Mouse (Mus musculus): ENCODE results near the gene Prpf31.

The Prpf31 gene

DNA sequence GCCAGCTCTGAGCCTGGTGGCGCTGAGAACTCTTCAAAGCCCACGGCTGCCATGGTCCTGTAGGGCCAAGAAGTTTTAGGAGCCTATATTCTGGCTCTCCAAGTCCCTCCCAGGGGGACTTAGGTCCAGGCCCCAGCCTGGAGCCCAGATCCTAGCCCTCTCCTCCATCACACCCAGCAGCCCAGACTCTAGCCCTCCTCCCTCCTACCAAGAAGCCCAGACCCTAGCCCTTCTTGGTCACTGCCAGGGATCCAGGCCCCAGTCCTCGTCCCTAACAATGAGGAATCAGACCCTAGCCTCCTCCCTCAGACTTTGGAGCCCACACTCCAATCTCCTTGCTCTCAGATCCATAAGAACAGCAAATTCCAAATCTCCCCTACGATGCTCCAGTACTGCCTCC, 755 bp upstream of the Prpf31 start:
- peak; percentile 22 for DNase-seq (ENCODE audit: extremely low spot score)

- DNase-seq (ENCODE audit: extremely low spot score): no peak
Observed at GRCm38 (mm10) chr7:3630478-3630815, 662 bp downstream of the Prpf31 start.

DNA sequence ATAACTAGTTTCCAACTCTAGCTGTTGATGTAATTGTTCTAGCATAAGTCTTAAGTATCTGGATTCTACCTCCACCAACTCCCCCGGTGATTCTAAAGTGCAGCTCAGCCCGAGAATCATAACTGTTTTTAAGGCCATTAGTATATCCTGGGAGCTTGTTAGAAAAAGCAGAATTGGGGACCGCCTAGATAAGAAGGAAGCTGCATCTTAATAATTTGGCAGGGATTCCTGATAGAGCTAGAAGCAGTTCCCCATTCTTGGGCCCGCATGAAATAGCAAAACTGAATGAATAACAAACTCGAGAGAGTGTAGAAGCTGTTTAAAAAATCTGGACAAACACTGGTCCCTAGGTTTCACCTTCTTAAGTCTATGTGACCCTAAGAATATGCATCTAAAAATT, 13.6 kb downstream of the Prpf31 start:
- DNase-seq (ENCODE audit: extremely low spot score): no peak

DNA sequence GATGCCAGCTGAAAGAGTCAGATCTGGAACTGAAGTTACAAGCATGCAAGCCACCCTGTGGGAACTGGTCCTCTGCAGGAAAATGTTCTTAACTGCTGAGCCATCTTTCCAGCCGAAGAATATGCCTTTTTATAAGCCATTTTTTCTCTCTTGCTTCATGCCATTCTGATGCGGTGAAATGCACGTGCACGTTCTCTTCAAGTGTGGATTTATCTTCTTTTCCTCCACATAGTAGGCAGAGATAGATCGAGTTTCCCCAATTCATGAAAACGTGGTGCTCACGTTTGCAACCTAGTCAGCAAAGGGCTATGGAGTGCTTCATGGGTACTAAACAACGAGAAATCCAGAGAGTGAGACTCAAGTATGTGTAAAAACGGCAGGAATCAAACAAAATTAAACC, 14.1 kb downstream of the Prpf31 start:
- DNase-seq (ENCODE audit: extremely low spot score): no peak

DNA sequence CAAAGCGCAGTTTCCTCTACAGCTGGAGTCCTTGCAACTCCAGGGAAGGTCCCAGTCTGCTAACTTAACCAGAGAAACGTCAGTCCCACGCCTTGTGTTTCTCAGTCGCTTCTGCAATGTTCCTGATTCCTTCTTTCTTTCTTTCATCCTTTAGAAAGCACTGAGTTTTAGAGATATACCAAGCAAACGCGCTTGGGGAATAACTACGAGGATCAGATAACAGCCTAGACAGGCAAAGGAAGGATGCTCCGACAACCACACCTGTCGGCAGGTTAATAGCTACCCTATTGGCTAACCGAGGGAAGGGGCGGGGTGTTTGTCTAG, 14.5 kb downstream of the Prpf31 start:
- no peak for DNase-seq (ENCODE audit: extremely low spot score)

- DNase-seq (ENCODE audit: extremely low spot score): peak; percentile 96
Observed at GRCm38 (mm10) chr7:3644672-3645487, 15.1 kb downstream of the Prpf31 start, which contains the start of gene Cnot3. Cnot3 (plus strand) TSS chr7:3645268.

- DNase-seq (ENCODE audit: extremely low spot score): no peak
Observed at GRCm38 (mm10) chr7:3645488-3646025, 15.8 kb downstream of the Prpf31 start.

GRCm38 (mm10) chr7:3646188-3646587, 16.4 kb downstream of the Prpf31 start:
- DNase-seq (ENCODE audit: extremely low spot score): no peak

DNA sequence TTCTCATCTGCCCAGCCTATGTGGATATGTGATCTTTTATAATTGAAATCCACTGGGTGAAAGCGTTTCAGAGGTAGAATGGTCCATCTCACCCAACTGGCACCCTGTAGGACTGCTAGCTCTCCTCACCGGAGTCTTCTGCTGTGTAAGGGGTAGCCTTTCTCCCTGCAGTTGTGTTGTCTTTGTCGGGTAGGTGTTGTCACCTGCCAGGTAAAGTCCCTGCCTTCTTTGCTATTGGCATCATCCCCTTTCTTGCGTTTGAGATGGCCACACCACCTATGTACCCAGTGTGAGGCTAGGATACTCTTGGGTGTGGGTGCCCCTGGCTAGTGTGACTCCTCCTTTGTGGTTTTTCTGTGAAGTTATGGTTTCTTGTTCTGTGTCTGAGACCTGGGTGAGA, 16.9 kb downstream of the Prpf31 start:
- no peak for DNase-seq (ENCODE audit: extremely low spot score)

GRCm38 (mm10) chr7:3656966-3657365, 27.2 kb downstream of the Prpf31 start:
- DNase-seq (ENCODE audit: extremely low spot score): no peak

GRCm38 (mm10) chr7:3658578-3658977, 28.8 kb downstream of the Prpf31 start:
- no peak for DNase-seq (ENCODE audit: extremely low spot score)

DNA sequence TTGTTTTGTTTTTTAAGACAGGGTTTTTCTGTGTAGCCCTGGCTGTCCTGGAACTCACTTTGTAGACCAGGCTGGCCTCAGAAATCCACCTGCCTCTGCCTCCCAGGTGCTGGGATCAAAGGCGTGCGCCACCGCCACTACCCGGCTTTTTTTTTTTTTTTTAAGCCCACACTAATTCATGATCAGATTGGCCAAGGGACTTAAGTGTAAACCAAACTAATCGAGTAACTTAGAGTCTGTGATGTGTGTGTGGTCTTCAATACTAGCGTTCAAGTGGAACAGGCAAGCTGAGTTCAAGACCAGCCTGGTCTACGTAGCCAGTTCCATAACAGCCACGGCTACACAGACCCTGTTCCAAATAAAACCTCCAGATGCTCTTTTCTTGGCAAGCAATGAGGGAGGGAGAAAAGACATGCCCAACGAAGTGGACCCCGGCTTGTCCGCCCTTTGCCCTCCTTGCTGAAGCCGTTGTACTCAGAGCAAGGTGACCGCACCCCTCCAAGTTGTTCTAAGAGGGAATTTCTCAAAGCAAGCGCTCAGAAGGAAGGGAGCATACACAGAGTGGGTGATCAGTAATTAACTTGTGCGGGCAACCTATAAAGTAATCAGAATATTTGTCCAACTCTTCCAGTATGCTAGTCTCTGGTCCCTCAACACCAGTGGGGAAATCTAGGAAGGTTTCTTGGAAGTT, 34.9 kb downstream of the Prpf31 start:
- no peak for DNase-seq (ENCODE audit: extremely low spot score)

DNA sequence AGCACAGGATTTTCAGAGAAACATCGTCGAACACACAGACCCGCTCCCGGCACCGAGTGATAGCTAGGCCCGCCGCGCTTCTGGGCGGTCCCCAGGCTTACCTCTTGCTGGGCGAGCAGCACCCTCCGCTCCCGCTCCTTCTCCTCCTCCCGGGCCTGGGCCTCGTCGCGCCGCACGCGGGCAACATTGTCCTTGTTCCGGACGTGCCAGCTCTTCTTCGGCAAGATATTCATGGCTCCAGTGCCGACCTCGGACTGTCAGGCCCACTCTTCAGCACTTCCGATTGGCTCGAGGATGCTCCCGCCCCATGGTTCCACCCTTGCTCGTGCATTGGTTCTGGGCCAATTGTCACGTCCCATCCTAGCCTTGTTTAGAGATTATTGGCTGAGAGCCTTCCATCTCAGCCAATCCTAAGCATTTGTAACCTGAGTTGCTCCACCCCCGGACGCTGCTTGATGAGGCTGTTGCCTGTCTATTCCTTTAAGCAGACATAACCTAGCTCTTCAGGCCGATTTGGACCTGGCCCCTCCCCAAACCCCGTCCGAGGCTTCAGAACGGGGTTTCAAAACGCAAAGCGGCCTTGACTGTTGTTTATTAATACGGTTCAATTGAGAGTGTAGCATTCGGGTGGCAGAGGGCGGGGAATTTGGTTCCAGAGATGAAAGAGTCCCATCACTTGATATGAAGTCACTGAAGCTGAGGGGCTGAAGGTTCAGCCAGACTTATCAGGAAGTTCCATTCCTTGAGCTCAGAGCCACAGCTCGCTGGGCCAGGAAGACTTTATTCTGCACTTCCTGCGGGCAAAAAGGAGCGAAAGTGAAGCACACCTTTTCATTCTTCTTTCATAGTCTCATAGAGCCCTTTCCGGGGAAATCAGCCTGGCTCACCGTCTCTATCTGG, 35.7 kb downstream of the Prpf31 start, which contains the start of gene Leng1:
Gene Leng1, minus strand, starts transcription at position 626 of the 900 bp plus-strand sequence.
- DNase-seq (ENCODE audit: extremely low spot score): peak; percentile 93

DNA sequence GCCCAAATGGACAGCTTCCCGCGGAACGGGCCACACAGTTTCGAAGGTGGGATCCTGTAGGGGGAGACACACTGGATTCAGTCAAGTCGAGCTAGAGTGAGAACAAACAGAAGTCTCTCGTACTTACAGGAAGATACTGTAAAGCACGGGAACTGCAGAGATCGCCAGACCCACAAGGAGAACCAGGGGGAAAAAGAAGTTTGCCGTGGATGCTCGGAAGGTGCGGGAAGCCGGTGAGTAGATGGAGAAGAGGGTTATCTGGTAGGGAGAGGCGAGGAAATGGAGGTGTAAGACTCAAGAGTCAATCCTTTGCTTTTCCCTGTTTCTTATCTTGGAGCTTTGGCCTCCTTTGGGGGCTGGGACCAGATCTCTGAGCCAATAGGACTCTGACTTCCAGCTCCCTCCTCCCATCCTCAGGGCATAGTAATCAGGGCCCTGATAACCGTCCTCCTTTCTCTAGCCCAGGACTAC, 37.2 kb downstream of the Prpf31 start:
- DNase-seq (ENCODE audit: extremely low spot score): peak; percentile 30

DNA sequence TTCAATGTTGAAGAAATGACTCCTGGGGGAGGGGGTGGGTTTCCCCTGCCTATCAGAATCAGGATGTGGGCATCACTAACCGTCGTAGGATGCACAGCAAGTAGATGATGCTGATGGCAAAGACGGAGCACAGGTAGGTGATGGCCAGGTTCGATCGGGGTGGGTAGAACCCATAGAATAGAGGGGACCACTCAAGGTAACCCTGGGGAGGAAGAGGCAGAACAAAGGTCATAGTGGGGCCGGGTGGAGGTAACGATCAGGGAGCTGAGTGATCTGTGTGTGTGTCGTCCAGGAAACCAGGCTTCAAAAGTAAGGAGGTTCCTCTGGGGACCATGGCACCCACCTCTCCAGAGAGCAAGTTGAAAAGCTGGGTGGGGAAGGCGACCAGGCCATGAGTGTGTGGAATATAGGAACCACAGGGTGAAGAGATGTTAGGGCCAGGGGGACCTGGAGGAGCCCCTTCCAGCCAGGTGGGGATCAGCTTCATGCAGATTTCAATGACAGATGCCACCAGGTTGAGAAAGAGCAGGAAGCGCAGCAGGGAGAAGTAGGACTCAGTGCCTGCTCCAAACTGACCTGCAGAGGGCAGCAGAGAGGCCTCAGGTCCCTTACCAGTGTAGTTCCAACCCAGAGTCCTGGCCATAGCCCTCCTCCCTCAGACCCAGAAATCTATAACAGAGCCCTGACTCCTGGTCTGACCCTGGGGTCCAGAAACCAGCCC, 44.9 kb downstream of the Prpf31 start:
- peak; percentile 63 for DNase-seq (ENCODE audit: extremely low spot score)

- no peak for DNase-seq (ENCODE audit: extremely low spot score)
Observed at GRCm38 (mm10) chr7:3675228-3675548, 45.4 kb downstream of the Prpf31 start.

GRCm38 (mm10) chr7:3676371-3676770, 46.6 kb downstream of the Prpf31 start:
- DNase-seq (ENCODE audit: extremely low spot score): no peak

DNA sequence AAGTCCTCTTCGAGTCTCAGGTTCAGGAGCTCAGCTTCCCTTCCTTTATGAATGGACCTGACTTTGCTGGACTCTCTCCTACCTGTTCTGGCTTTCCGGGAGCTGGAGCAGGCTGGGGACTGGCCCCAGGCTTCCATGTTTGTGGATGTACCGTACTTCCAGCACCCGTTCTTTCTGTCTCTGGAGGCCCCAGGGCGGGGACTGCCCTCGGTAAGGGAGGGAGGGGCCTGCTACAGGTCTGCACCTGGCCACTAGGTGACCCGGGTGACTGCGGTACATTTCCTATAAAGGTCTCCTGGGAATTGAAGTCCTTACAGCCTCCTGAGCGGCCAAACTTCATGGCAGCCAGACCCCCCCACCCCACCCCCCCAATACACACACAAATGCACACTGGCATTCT, 47.6 kb downstream of the Prpf31 start, which contains the start of gene Tmc4:
Gene Tmc4, minus strand, starts transcription at position 212 of the 400 bp plus-strand sequence.
- no peak for DNase-seq (ENCODE audit: extremely low spot score)

GRCm38 (mm10) chr7:3683908-3684550, 54.2 kb downstream of the Prpf31 start:
- DNase-seq (ENCODE audit: extremely low spot score): no peak

GRCm38 (mm10) chr7:3684698-3685097, 54.9 kb downstream of the Prpf31 start:
- DNase-seq (ENCODE audit: extremely low spot score): no peak

Data from embryo, embryonic 9.5 days (tissue).